In the genomic region with DNA sequence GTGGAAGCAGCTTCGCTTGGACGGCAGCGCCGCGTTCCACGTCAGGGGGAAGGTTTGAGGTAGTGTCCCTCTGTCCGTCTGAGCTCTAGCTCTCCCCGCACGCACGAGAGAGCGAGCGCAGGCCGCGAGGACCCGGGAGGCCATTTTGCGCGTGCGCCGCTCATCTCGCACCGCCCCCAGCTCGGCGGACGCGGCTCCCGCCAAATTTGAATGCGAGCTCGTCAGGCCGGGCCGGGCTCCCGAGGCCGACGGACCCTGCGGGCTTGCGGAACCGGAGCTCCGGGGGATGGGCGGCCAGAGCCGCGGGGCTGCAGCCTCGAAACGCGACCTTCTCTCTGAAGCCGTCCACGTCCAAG, we compare ENCODE assay signal across 8 mouse cellular contexts. TPM values are rescaled to one million over a fixed set of nuclear protein-coding genes. Genes with fewer than 3 reads are reported as not detected.
DNase-seq lines count a peak whose midpoint lies in the region; ATAC-seq and TF ChIP-seq lines count a peak whose summit lies in the region.

No protein-coding gene starts in this region.

- no peak for TF ChIP-seq CTCF in forebrain, postnatal 0 days (IDR thresholded peaks at IDR 0.05; ENCODE audit: low read depth)

- H3K36me3 ChIP-seq in forebrain, postnatal 0 days (ENCODE audit: insufficient read depth), result peaks cover 8% of the 10 kb centered on the region
- H3K36me3 ChIP-seq in liver, embryonic 13.5 days, result no peaks in the 10 kb centered on the region

- H3K4me1 ChIP-seq in forebrain, postnatal 0 days (ENCODE audit: insufficient read depth), result 0 out of 2 replicates have a peak, but pooled peaks cover 5% of the 10 kb centered on the region
- H3K4me1 ChIP-seq in liver, embryonic 13.5 days (replicated peaks), result peaks cover 22% of the 10 kb centered on the region

- H3K4me2 ChIP-seq in forebrain, postnatal 0 days (ENCODE audit: low read depth), result peak overlapping the region; percentile 78
- H3K4me2 ChIP-seq in liver, embryonic 13.5 days, result peak overlapping the region; percentile 62

- peak; percentile 50 for ATAC-seq in forebrain, postnatal 0 days
- no peak for ATAC-seq in liver, embryonic 13.5 days (ENCODE audit: low read depth)

- peaks cover 60% of the 10 kb centered on the region for H3K27me3 ChIP-seq in forebrain, postnatal 0 days (ENCODE audit: insufficient read depth, low read length)
- peaks cover 81% of the 10 kb centered on the region for H3K27me3 ChIP-seq in liver, embryonic 13.5 days

- no peaks in the 10 kb centered on the region for H3K9me3 ChIP-seq in forebrain, postnatal 0 days (ENCODE audit: low read length)
- no peaks in the 10 kb centered on the region for H3K9me3 ChIP-seq in liver, embryonic 13.5 days (replicated peaks)

- H3K27ac ChIP-seq in forebrain, postnatal 0 days (ENCODE audit: low read depth, low read length), result no peak overlapping the region
- H3K27ac ChIP-seq in liver, embryonic 13.5 days, result no peak overlapping the region

- H3K9ac ChIP-seq in forebrain, postnatal 0 days, result no peak overlapping the region
- H3K9ac ChIP-seq in liver, embryonic 13.5 days, result no peak overlapping the region

- 5% methylated on average over 45 of the region's 45 CpGs for WGBS in forebrain, postnatal 0 days
- 2% methylated on average over 45 of the region's 45 CpGs for WGBS in liver, embryonic 13.5 days (ENCODE audit: insufficient replicate concordance)

- H3K4me3 ChIP-seq in forebrain, postnatal 0 days (ENCODE audit: low read depth, low read length), result peak overlapping the region; percentile 53
- peak overlapping the region; percentile 53 for H3K4me3 ChIP-seq in liver, embryonic 13.5 days (replicated peaks)

- peak; percentile 36 for DNase-seq in layer of hippocampus, adult 11-12 months (ENCODE audit: low spot score)
- DNase-seq in layer of hippocampus, adult 9-11 months, result no peak
- DNase-seq in adrenal gland, postnatal 4 days (ENCODE audit: low spot score in 2 of 2), result peak; percentile 40 to 50
- peak; percentile 78 for DNase-seq in forebrain, postnatal 0 days
- peak; percentile 87 for DNase-seq in induced T-regulatory cell, adult 2 months (ENCODE audit: low read depth)
- no peak for DNase-seq in liver, embryonic 13.5 days
- DNase-seq in naive thymus-derived CD4-positive, alpha-beta T cell, adult 2 months (ENCODE audit: low read depth), result peak; percentile 83
- peak; percentile 64 to 68 for DNase-seq in thymus, postnatal 36 days

RNA-seq across cellular contexts. Expression of a gene that starts 5.1 kb away (rescaled TPM):
- total RNA-seq in adrenal gland, postnatal 4 days (2021), result 1 to 10 TPM; 1.2 to 1.4 TPM
- not detected in 2 replicates for total RNA-seq in forebrain, postnatal 0 days (2014; rRNA removed)
- polyA plus RNA-seq in forebrain, postnatal 0 days (2015; fragmentation: Nextera tagmentation; extraction: Ambion mirVana), result 0.06 and 0.21 TPM in 2 replicates
- polyA plus RNA-seq in liver, embryonic 13.5 days (2015; fragmentation: Nextera tagmentation; extraction: Ambion mirVana), result not detected in 2 replicates

RNA-seq across cellular contexts. Expression of a gene that starts 11.9 kb away (rescaled TPM):
- total RNA-seq in adrenal gland, postnatal 4 days (2021), result 10 to 100 TPM; 46.6 to 50.7 TPM
- total RNA-seq in forebrain, postnatal 0 days (2014; rRNA removed), result 92.2 and 94.7 TPM in 2 replicates
- 17.4 and 21.4 TPM in 2 replicates for polyA plus RNA-seq in forebrain, postnatal 0 days (2015; fragmentation: Nextera tagmentation; extraction: Ambion mirVana)
- 4.6 and 7.6 TPM in 2 replicates for polyA plus RNA-seq in liver, embryonic 13.5 days (2015; fragmentation: Nextera tagmentation; extraction: Ambion mirVana)

RNA-seq across cellular contexts. Expression of a gene that starts 16.5 kb away (rescaled TPM):
- total RNA-seq in adrenal gland, postnatal 4 days (2021), result 100 to 1,000 TPM; 117 to 135 TPM
- total RNA-seq in forebrain, postnatal 0 days (2014; rRNA removed), result 164 and 184 TPM in 2 replicates
- polyA plus RNA-seq in forebrain, postnatal 0 days (2015; fragmentation: Nextera tagmentation; extraction: Ambion mirVana), result 256 and 334 TPM in 2 replicates
- 103 and 115 TPM in 2 replicates for polyA plus RNA-seq in liver, embryonic 13.5 days (2015; fragmentation: Nextera tagmentation; extraction: Ambion mirVana)

Comparison
In these comparisons a context has a peak if more than half of its experiments do, and no peak if none do; other contexts are left out.
1. DNase-seq: peak in layer of hippocampus, adult 11-12 months (single experiment), adrenal gland, postnatal 4 days (2 of 2), forebrain, postnatal 0 days (single experiment), induced T-regulatory cell, adult 2 months (single experiment), naive thymus-derived CD4-positive, alpha-beta T cell, adult 2 months (single experiment) and thymus, postnatal 36 days (2 of 2); none in layer of hippocampus, adult 9-11 months (single experiment) and liver, embryonic 13.5 days (single experiment).